Mouse (Mus musculus) embryo, embryonic 9.5 days (tissue): ENCODE measurements at regions not wholly inside any gene's neighbourhood (a gene's known extent, or its start where the extent isn't known, plus 50 kb on each side); places are given as distances from the start of the nearest gene placed in this dataset.

ENCODE experiments used
- DNase-seq: peaks from one replicate; pipeline ENCODE4 v3.0.0-alpha.2; 2017; ENCODE audit errors: extremely low spot score

- DNase-seq = no peak
Measured at GRCm38 (mm10) chr4:71663397-71663796, 94.4 kb downstream of the Gm11232 start.

GRCm38 (mm10) chr4:71640521-71640920, 117.2 kb downstream of the Gm11232 start:
- no peak for DNase-seq

GRCm38 (mm10) chr4:71627088-71627487, 130.7 kb downstream of the Gm11232 start:
- DNase-seq = peak; percentile 10

GRCm38 (mm10) chr4:71626626-71627025, 131.1 kb downstream of the Gm11232 start:
- no peak for DNase-seq

GRCm38 (mm10) chr4:71624771-71625170, 133.0 kb downstream of the Gm11232 start:
- no peak for DNase-seq

GRCm38 (mm10) chr4:71613720-71614119, 144.0 kb downstream of the Gm11232 start:
- DNase-seq = no peak

GRCm38 (mm10) chr4:71585880-71586279, 171.9 kb downstream of the Gm11232 start:
- no peak for DNase-seq

- DNase-seq = no peak
Measured at GRCm38 (mm10) chr4:71560656-71561055, 197.1 kb downstream of the Gm11232 start.

- DNase-seq = no peak
Measured at GRCm38 (mm10) chr4:71539200-71539599, 218.6 kb downstream of the Gm11232 start.

- no peak for DNase-seq
Measured at GRCm38 (mm10) chr4:71537971-71538370, 219.8 kb downstream of the Gm11232 start.

GRCm38 (mm10) chr4:71524255-71524970, 233.4 kb downstream of the Gm11232 start:
- no peak for DNase-seq

GRCm38 (mm10) chr4:71520751-71521150, 237.0 kb downstream of the Gm11232 start:
- no peak for DNase-seq

GRCm38 (mm10) chr4:71517921-71518404, 239.8 kb downstream of the Gm11232 start:
- DNase-seq = no peak

GRCm38 (mm10) chr4:71506911-71507310, 250.9 kb downstream of the Gm11232 start:
- DNase-seq = no peak

- DNase-seq = no peak
Measured at GRCm38 (mm10) chr4:71489788-71490187, 268.0 kb downstream of the Gm11232 start.

- DNase-seq = no peak
Measured at GRCm38 (mm10) chr4:71488663-71489161, 269.1 kb downstream of the Gm11232 start.

- no peak for DNase-seq
Measured at GRCm38 (mm10) chr4:71488059-71488458, 269.7 kb downstream of the Gm11232 start.

- DNase-seq = no peak
Measured at GRCm38 (mm10) chr4:71480960-71481359, 276.8 kb downstream of the Gm11232 start.

- DNase-seq = no peak
Measured at GRCm38 (mm10) chr4:71470580-71470979, 287.2 kb downstream of the Gm11232 start.

GRCm38 (mm10) chr4:71454811-71455210, 303.0 kb downstream of the Gm11232 start:
- DNase-seq = no peak

GRCm38 (mm10) chr4:71453499-71453898, 304.3 kb downstream of the Gm11232 start:
- no peak for DNase-seq

GRCm38 (mm10) chr4:71446461-71446860, 311.3 kb downstream of the Gm11232 start:
- no peak for DNase-seq

GRCm38 (mm10) chr4:71431245-71431929, 326.4 kb downstream of the Gm11232 start:
- no peak for DNase-seq
